Mouse (Mus musculus) cortical plate, adult 2 months (tissue): ENCODE data around the gene Lnp1. TPM values are rescaled to one million over a fixed set of nuclear protein-coding genes. Genes with fewer than 3 reads are reported as not detected.
"Not testable (repeated sequence)": the region's sequence is repeated elsewhere in the genome, so short reads cannot be mapped to it uniquely, and the experiment has no call there.

Experiments used
- H3K27ac ChIP-seq: fragments of 200-500 bp; 2 replicates; pipeline ENCODE4 v1.5.1; 2012; ENCODE audit warnings: low read length, control low read depth, inconsistent platforms; ENCODE audit not compliant: insufficient read depth
- H3K4me1 ChIP-seq: fragments of 200-500 bp; 2 replicates; pipeline ENCODE4 v1.6.1; 2011; ENCODE audit warnings: low read length; ENCODE audit not compliant: control insufficient read depth, insufficient read depth
- H3K4me3 ChIP-seq: fragments of 200-500 bp; 2 replicates; pipeline ENCODE4 v1.5.1; 2011; ENCODE audit warnings: mild to moderate bottlenecking, low read length, control low read depth; ENCODE audit not compliant: insufficient read depth
- CTCF ChIP-seq: fragments of 200-500 bp; IDR thresholded peaks from 2 replicates; pipeline ENCODE4 v1.5.1; 2011; ENCODE audit warnings: mild to moderate bottlenecking, control low read depth, low read length; ENCODE audit not compliant: insufficient read depth; ENCODE audit errors: extremely low read depth
- POLR2A ChIP-seq: fragments of 200-500 bp; IDR thresholded peaks from 2 replicates; pipeline ENCODE4 v1.6.1; 2011; ENCODE audit warnings: mild to moderate bottlenecking, low read length, control low read depth; ENCODE audit not compliant: insufficient read depth; ENCODE audit errors: extremely low read depth
- polyA plus RNA-seq: library from polyadenylated mRNA; depleted of rRNA; stranded (reverse); fragments of >200 nt; gene quantifications from 2 replicates; pipeline ENCODE4 v1.2.3, GENCODE M21; 2012; rRNA removed

The Lnp1 gene
- polyA plus RNA-seq, result 0.58 and 0.98 TPM in 2 replicates

GRCm38 (mm10) chr16:56928023-56928422 is at the start of gene Lnp1:
Lnp1 (minus strand) TSS chr16:56928061.
- TF ChIP-seq CTCF (no peak), POLR2A (no peak)
- Histone ChIP-seq H3K4me3 (no peak within 1 kb of the TSS), H3K27ac (no peak within 1 kb of the TSS)

GRCm38 (mm10) chr16:56974646-56975045 is 46.8 kb upstream of the Lnp1 start:
- TF ChIP-seq CTCF, result no peak
- no peak for TF ChIP-seq POLR2A
- Histone ChIP-seq H3K27ac (no peak overlapping the region), H3K4me3 (no peak overlapping the region), H3K4me1 (no peaks in the 10 kb centered on the region)

More at GRCm38 (mm10) chr16:56928023-56928422, at the start of gene Lnp1:
- peaks cover 2% of the 10 kb centered on the region; the same call in 1 of the 2 replicates for H3K4me1 ChIP-seq

- H3K4me1 ChIP-seq, H3K27ac ChIP-seq, H3K4me3 ChIP-seq: not testable (repeated sequence)
Observed at GRCm38 (mm10) chr16:56958311-56958710, 30.4 kb upstream of the Lnp1 start.

GRCm38 (mm10) chr16:56949085-56949484 is 21.2 kb upstream of the Lnp1 start:
- Histone ChIP-seq H3K4me1 (no peaks in the 10 kb centered on the region), H3K4me3 (no peak overlapping the region), H3K27ac (no peak overlapping the region)
- TF ChIP-seq CTCF (no peak), POLR2A (no peak)

DNA sequence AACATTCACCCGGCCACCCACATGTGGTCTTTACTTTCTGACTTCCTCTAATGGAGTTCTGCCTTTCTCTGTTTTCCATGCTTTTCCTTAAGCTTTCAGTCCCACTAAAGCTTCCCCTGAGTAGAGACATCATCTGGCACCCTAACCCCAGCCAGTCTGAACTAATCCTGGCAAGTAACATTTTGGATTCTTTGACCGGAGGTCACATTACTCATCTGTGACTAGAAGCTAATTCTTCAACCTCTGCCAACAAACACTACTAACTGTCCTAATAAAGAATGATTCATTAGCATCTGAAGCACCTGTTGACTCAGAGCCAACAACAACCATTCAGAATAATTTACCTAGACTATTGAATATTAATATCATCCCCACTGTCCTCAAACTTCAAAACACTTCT is 14.5 kb upstream of the Lnp1 start:
- no peak overlapping the region for H3K4me3 ChIP-seq
- TF ChIP-seq POLR2A (no peak), CTCF (no peak)
- no peak overlapping the region for H3K27ac ChIP-seq
- no peaks in the 10 kb centered on the region for H3K4me1 ChIP-seq

GRCm38 (mm10) chr16:56920102-56920657 is 7.7 kb downstream of the Lnp1 start:
- H3K27ac ChIP-seq, result no peak overlapping the region
- no peaks in the 10 kb centered on the region for H3K4me1 ChIP-seq
- H3K4me3 ChIP-seq, result no peak overlapping the region
- TF ChIP-seq CTCF (peak; percentile 20; the same call in 1 of the 2 replicates), POLR2A (no peak)

DNA sequence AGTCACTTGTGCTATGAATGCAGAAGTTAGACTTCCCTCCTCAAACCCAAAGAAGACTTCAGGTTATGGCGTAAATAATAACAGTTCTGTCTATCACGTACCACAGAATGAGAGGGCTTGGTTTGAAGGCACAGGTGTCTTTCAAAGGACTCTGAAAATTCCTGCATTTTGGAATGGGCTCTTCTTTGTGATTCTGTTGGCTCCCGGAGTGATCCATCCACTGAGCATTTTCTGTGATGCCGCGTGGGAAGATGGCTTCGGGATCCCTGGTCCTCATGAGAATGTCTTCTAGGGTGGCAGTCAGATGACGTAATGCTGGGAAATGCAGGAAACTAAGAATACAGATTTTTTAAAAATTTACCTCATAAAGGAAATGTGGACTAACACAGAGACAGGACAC is 10.6 kb downstream of the Lnp1 start:
- no peak overlapping the region for H3K4me3 ChIP-seq
- no peak overlapping the region for H3K27ac ChIP-seq
- TF ChIP-seq CTCF, result no peak
- no peak for TF ChIP-seq POLR2A
- H3K4me1 ChIP-seq, result no peaks in the 10 kb centered on the region

DNA sequence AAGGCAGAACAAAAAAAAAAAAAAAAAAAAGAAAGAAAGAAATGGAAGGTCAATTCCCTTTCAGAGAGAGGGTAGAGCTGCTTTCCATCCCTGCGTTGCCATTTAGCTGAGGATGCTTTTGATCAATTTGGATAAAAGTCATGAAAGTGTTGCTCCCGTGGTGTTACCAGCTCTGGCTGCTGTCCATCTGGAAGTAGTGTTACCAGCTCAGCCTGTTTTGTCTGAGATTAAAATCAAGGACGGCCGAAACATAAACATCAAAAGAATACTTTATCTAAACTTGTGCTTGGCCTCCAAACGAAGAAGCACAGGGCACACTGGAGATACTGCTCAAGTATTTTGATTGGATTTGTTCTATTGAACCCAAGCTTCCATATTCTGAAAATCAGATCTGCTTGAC is 18.9 kb downstream of the Lnp1 start:
- TF ChIP-seq POLR2A (no peak), CTCF (no peak)

DNA sequence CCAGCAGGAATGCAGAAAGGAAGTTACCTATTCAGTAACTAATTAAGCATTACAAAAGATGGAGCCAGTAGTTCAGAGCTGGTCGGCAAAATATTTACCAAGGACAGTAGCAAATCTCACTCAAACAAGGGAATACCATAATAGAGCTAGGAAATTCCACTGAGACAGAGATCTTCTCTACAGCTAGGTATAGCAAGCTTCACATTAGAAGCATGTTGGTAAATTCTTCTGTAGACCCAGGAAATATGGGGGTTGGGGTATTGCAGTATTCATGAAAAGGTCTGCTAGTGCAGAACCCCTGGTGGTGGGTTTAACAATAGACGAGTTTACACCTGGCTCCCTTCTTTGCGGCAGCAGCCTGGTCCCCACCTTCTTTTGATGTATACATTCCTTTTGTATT is 25.7 kb downstream of the Lnp1 start:
- H3K27ac ChIP-seq, H3K4me3 ChIP-seq, H3K4me1 ChIP-seq: not testable (repeated sequence)

More for the DNA sequence above, 18.9 kb downstream of the Lnp1 start:
- Histone ChIP-seq H3K4me1 (no peaks in the 10 kb centered on the region; the same call in 1 of the 2 replicates), H3K27ac (no peak overlapping the region), H3K4me3 (no peak overlapping the region)

- no peak overlapping the region for H3K4me3 ChIP-seq
- no peak overlapping the region for H3K27ac ChIP-seq
- TF ChIP-seq POLR2A (no peak), CTCF (no peak)
- H3K4me1 ChIP-seq, result no peaks in the 10 kb centered on the region
Observed at GRCm38 (mm10) chr16:56891583-56891982, 36.3 kb downstream of the Lnp1 start.
